8 mouse cellular contexts compared by ENCODE assay signal in the genomic region with DNA sequence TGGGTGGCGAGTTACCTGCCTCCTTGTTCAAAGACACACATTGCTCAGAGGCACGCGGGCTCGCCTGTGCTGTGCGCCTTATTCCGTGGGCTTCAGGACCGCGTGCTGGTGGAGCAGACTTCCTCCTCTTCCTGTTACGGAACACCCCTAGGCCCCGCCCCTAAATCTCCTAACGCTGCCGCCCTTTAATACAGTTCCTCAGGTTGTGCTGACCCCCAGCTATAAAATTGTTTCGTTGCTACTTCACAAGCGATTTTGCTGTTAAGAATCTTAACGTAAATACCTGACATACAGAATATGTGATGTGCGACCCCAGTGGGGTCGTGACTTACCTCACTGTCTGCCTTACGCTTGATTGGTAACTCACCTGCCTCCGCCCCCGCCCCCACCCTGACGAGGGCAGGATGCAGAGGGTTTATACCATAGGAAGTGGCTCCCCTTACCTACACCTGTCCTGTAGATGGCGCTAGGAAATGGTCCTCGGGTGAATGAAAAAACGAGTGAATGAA. TPM values are rescaled to one million over a fixed set of nuclear protein-coding genes. Genes with fewer than 3 reads are reported as not detected.
DNase-seq lines count a peak whose midpoint lies in the region; ATAC-seq and TF ChIP-seq lines count a peak whose summit lies in the region.

No protein-coding gene starts in this region.

- H3K27ac ChIP-seq in testis, adult 2 months (ENCODE audit: control insufficient read depth, insufficient read depth, low read depth, low read length) = no peak overlapping the region
- H3K27ac ChIP-seq in hindbrain, embryonic 13.5 days = no peak overlapping the region
- H3K27ac ChIP-seq in liver, embryonic 13.5 days = no peak overlapping the region
- no peak overlapping the region for H3K27ac ChIP-seq in neural tube, embryonic 13.5 days (replicated peaks)

- TF ChIP-seq CTCF in testis, adult 2 months (IDR thresholded peaks at IDR 0.05; ENCODE audit: control insufficient read depth, insufficient read depth, insufficient replicate concordance, low read depth, low read length) = no peak

- H3K4me1 ChIP-seq in testis, adult 2 months (ENCODE audit: control insufficient read depth, insufficient read depth, low read length) = peaks cover 6% of the 10 kb centered on the region
- H3K4me1 ChIP-seq in hindbrain, embryonic 13.5 days (replicated peaks) = peaks cover 34% of the 10 kb centered on the region
- peaks cover 2% of the 10 kb centered on the region; the same call in 1 of the 2 replicates for H3K4me1 ChIP-seq in liver, embryonic 13.5 days (replicated peaks)
- H3K4me1 ChIP-seq in neural tube, embryonic 13.5 days (replicated peaks) = peaks cover 31% of the 10 kb centered on the region

- no peaks in the 10 kb centered on the region for H3K36me3 ChIP-seq in testis, adult 2 months (ENCODE audit: control insufficient read depth, insufficient read depth, low read length)
- H3K36me3 ChIP-seq in hindbrain, embryonic 13.5 days = no peaks in the 10 kb centered on the region
- no peaks in the 10 kb centered on the region for H3K36me3 ChIP-seq in liver, embryonic 13.5 days
- no peaks in the 10 kb centered on the region for H3K36me3 ChIP-seq in neural tube, embryonic 13.5 days

- H3K4me2 ChIP-seq in hindbrain, embryonic 13.5 days = peak overlapping the region; percentile 53
- H3K4me2 ChIP-seq in liver, embryonic 13.5 days = peak overlapping the region; percentile 42
- H3K4me2 ChIP-seq in neural tube, embryonic 13.5 days = peak overlapping the region; percentile 55

- WGBS in hindbrain, embryonic 13.5 days = 8% methylated on average over 24 of the region's 24 CpGs
- 2% methylated on average over 24 of the region's 24 CpGs for WGBS in liver, embryonic 13.5 days (ENCODE audit: insufficient replicate concordance)
- 4% methylated on average over 24 of the region's 24 CpGs for whole genome bisulfite sequencing in neural tube, embryonic 13.5 days

- peak overlapping the region; percentile 21; the same call in 1 of the 2 replicates for H3K9ac ChIP-seq in hindbrain, embryonic 13.5 days
- H3K9ac ChIP-seq in liver, embryonic 13.5 days = no peak overlapping the region
- H3K9ac ChIP-seq in neural tube, embryonic 13.5 days = peak overlapping the region; percentile 52

- no peak for TF ChIP-seq POLR2A in testis, adult 2 months (IDR thresholded peaks at IDR 0.05; ENCODE audit: control insufficient read depth, low read depth, low read length)

- peak overlapping the region; percentile 48 for H3K4me3 ChIP-seq in testis, adult 2 months (ENCODE audit: control insufficient read depth, low read depth, low read length)
- H3K4me3 ChIP-seq in hindbrain, embryonic 13.5 days = peak overlapping the region; percentile 27
- no peak overlapping the region for H3K4me3 ChIP-seq in liver, embryonic 13.5 days (replicated peaks)
- H3K4me3 ChIP-seq in neural tube, embryonic 13.5 days = peak overlapping the region; percentile 30

- ATAC-seq in hindbrain, embryonic 13.5 days (ENCODE audit: low FRiP score) = 0 out of 2 replicates have a peak, but pooled peaks have one; percentile 54
- ATAC-seq in liver, embryonic 13.5 days (ENCODE audit: low read depth) = no peak
- no peak for ATAC-seq in neural tube, embryonic 13.5 days (ENCODE audit: low read depth)
- no peak for ATAC-seq in frontal cortex, adult (ENCODE audit: low TSS enrichment)

- no peaks in the 10 kb centered on the region for H3K27me3 ChIP-seq in testis, adult 2 months (ENCODE audit: control insufficient read depth, insufficient read depth, low read length)
- H3K27me3 ChIP-seq in hindbrain, embryonic 13.5 days = no peaks in the 10 kb centered on the region
- H3K27me3 ChIP-seq in liver, embryonic 13.5 days = 0 out of 2 replicates have a peak, but pooled peaks cover 3% of the 10 kb centered on the region
- no peaks in the 10 kb centered on the region for H3K27me3 ChIP-seq in neural tube, embryonic 13.5 days

- DNase-seq in testis, postnatal 10 days (ENCODE audit: low spot score) = no peak
- DNase-seq in embryo, embryonic 10.5 days (ENCODE audit: low spot score) = peak; percentile 76
- DNase-seq in liver, embryonic 13.5 days = no peak
- DNase-seq in ovary, adult 18-20 months (ENCODE audit: low spot score) = no peak

- H3K9me3 ChIP-seq in hindbrain, embryonic 13.5 days = no peaks in the 10 kb centered on the region
- H3K9me3 ChIP-seq in liver, embryonic 13.5 days (replicated peaks) = peaks cover 9% of the 10 kb centered on the region; the same call in 1 of the 2 replicates
- H3K9me3 ChIP-seq in neural tube, embryonic 13.5 days = no peaks in the 10 kb centered on the region

RNA-seq across cellular contexts. Expression of gene Scn8a, which starts 45.1 kb away (rescaled TPM):
- polyA plus RNA-seq in testis, adult 2 months (2012; rRNA removed) = 3.4 and 4.0 TPM in 2 replicates
- polyA plus RNA-seq in hindbrain, embryonic 13.5 days (2015; fragmentation: Nextera tagmentation; extraction: Ambion mirVana) = 18.8 and 19.7 TPM in 2 replicates
- polyA plus RNA-seq in liver, embryonic 13.5 days (2015; fragmentation: Nextera tagmentation; extraction: Ambion mirVana) = 0.10 and 0.27 TPM in 2 replicates
- polyA plus RNA-seq in neural tube, embryonic 13.5 days (2015; fragmentation: Nextera tagmentation; extraction: Ambion mirVana) = 17.6 and 18.2 TPM in 2 replicates
